Mouse (Mus musculus) lung, embryonic 15.5 days (tissue): ENCODE measurements around the gene Chrna10. TPM values are rescaled to one million over a fixed set of nuclear protein-coding genes. Genes with fewer than 3 reads are reported as not detected.

Experiments used
- ATAC-seq: fragments of 200-750 bp; cut with Nextera tagmentation; 2 replicates; pipeline ENCODE4 v1.8.0; 2017; ENCODE audit warnings: moderate number of reproducible peaks, borderline replicate concordance; ENCODE audit not compliant: low FRiP score, low TSS enrichment; ENCODE audit errors: extremely low read depth
- H3K27ac ChIP-seq: fragments of 300-500 bp; sonication (generic); 2 replicates; pipeline ENCODE4 v1.5.1; 2015; ENCODE audit warnings: moderate library complexity, mild to moderate bottlenecking, inconsistent platforms
- H3K27me3 ChIP-seq: fragments of 300-500 bp; sonication (generic); 2 replicates; pipeline ENCODE4 v1.6.1; 2015; ENCODE audit warnings: inconsistent platforms
- H3K36me3 ChIP-seq: fragments of 300-500 bp; sonication (generic); 2 replicates; pipeline ENCODE4 v1.6.1; 2015; ENCODE audit warnings: inconsistent platforms
- H3K4me1 ChIP-seq: fragments of 300-500 bp; sonication (generic); 2 replicates; pipeline ENCODE4 v1.6.1; 2015; ENCODE audit warnings: inconsistent platforms
- H3K4me2 ChIP-seq: fragments of 300-500 bp; sonication (generic); 2 replicates; pipeline ENCODE4 v1.6.1; 2015; ENCODE audit warnings: inconsistent platforms, mild to moderate bottlenecking, moderate library complexity
- H3K4me3 ChIP-seq: fragments of 300-500 bp; sonication (generic); 2 replicates; pipeline ENCODE4 v1.5.1; 2015; ENCODE audit warnings: mild to moderate bottlenecking, inconsistent platforms
- H3K9ac ChIP-seq: fragments of 300-500 bp; sonication (generic); 2 replicates; pipeline ENCODE4 v1.6.1; 2015; ENCODE audit warnings: inconsistent platforms
- H3K9me3 ChIP-seq: fragments of 300-500 bp; sonication (generic); 2 replicates; pipeline ENCODE4 v1.6.1; 2016; ENCODE audit warnings: inconsistent platforms
- WGBS: fragments of 180-500 bp; shearing (Covaris S2); methylation state at CpG from one replicate; pipeline ENCODE4 v1.1.7; 2015; 5-methylcytosine and 5-hydroxymethylcytosine counted together
- polyA plus RNA-seq: library from polyadenylated mRNA; unstranded; fragments of >200 nt; fragmentation: Nextera tagmentation; extraction: Ambion mirVana; gene quantifications from 2 replicates; pipeline ENCODE4 v1.2.1, GENCODE M21; 2015

Chrna10 gene
- 0.16 TPM in 1 of 2 replicates, not detected in the other for polyA plus RNA-seq

DNA sequence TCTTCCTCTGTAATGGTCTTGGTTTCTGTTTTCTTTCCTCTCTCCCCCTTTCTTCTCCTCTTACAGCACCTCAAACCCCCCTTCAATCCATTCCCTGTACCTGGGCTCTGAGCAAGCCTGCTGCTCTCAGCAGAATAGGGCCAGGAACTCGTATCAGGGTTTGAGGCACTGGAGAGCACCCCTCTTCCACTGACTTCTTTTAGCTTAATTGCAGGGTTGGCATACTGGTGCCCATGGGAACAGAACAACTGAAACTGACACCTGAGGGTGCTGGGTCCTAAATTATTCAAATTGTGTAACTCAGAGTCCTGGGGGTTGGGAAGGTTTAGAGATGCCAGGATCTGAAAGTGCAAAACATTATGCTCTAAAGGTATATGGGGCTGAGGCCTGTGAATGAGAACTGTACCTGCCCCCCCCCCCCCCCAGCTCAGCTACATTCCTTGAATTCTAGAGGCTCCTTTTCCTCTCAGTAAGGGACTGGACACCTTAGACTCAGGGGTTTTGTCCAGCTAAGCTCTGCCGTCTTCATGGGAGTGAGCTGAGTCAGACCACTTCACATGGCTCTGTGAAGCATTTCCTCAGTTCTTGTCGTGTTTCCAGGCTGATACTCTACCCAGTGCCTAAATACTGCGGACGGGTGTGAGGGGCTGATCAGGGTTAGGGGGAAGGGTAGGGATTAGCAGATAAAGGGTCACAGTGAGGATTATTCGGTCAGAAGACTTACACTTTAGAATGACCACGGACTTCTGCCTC, at the start of gene Chrna10:
Gene Chrna10 (minus strand): TSS at position 250 of the 753 bp plus-strand sequence.
- H3K27me3 ChIP-seq, result no peaks in the 10 kb centered on the region
- H3K9ac ChIP-seq, result no peak within 1 kb of the TSS
- peaks cover 34% of the 10 kb centered on the region for H3K36me3 ChIP-seq
- ATAC-seq, result no peak
- no peak within 1 kb of the TSS for H3K4me2 ChIP-seq
- no peak within 1 kb of the TSS for H3K27ac ChIP-seq
- H3K9me3 ChIP-seq, result no peaks in the 10 kb centered on the region
- WGBS, result 31% methylated on average over 7 of the region's 7 CpGs
- H3K4me3 ChIP-seq, result no peak within 1 kb of the TSS
- H3K4me1 ChIP-seq, result no peaks in the 10 kb centered on the region

DNA sequence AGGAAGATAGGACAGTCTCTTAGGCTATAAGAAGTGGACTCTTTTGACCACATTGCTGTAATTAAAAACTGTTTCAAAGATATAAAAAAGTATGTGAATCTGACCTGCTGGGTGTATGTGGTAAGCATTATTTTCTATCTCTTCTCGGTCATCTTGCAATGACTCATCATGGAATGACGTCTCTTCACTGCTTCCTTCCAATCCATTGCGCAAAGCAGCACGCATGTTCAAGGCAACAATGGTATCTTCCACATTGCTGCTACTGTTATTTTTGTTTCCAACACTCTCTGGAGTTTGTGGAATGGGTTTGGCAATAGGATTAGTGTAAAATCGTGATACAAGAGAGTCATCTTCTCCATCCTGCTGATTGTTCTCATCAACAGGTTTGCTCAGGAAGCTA, 37.1 kb upstream of the Chrna10 start:
- peaks cover 62% of the 10 kb centered on the region for H3K36me3 ChIP-seq

DNA sequence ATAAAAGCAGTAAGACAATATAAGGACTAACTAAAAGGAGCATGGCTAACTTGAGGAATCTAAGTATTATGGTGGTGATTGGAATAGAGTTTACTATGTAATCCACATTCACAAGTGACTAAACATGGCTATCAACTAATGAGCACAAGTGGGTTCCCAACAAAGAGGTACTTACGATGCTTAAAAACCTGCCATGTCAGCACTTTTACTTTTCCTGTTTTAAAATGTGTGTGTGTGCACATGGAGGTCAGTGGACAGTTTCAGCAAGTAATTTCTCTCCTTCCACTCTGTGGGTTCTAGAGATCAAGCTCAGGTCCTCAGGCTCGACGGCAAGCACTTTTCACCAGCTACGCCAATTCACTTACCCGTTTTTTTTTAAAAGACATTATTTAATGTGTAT, 21.3 kb upstream of the Chrna10 start:
- no peak for ATAC-seq
- Histone ChIP-seq H3K4me1 (no peaks in the 10 kb centered on the region), H3K36me3 (peaks cover 73% of the 10 kb centered on the region), H3K4me3 (no peak overlapping the region), H3K9me3 (no peaks in the 10 kb centered on the region), H3K27me3 (no peaks in the 10 kb centered on the region), H3K27ac (no peak overlapping the region), H3K4me2 (no peak overlapping the region), H3K9ac (no peak overlapping the region)
- over 99% methylated on average over 5 of the region's 5 CpGs for WGBS

More for the DNA sequence above, 37.1 kb upstream of the Chrna10 start:
- 88% methylated on average over 5 of the region's 5 CpGs for WGBS
- no peaks in the 10 kb centered on the region for H3K9me3 ChIP-seq
- no peak for ATAC-seq
- H3K4me2 ChIP-seq, result no peak overlapping the region
- H3K4me1 ChIP-seq, result no peaks in the 10 kb centered on the region
- no peak overlapping the region for H3K4me3 ChIP-seq
- H3K27ac ChIP-seq, result no peak overlapping the region
- no peak overlapping the region for H3K9ac ChIP-seq
- no peaks in the 10 kb centered on the region for H3K27me3 ChIP-seq

DNA sequence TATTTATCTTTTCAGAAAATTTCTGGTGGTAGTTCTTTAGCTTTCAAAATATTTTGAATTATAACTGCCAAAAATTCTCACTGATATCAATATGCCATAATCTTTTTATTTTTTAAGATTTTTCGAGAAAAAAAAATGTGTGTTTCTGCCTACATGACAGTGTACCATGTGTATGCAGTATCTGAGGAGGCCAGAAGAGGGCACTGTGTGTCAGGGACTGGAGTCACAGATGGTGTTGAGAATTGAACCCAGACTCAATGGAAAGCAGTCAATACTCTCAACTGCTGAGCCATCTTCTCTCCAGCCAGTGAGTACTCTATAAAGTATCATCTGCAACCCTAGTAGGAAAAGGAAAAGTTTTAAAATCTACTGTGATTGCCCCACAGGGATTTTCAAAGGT, 20.8 kb upstream of the Chrna10 start:
- H3K4me3 ChIP-seq, result no peak overlapping the region
- peaks cover 75% of the 10 kb centered on the region for H3K36me3 ChIP-seq
- no peak overlapping the region for H3K9ac ChIP-seq
- H3K4me1 ChIP-seq, result no peaks in the 10 kb centered on the region
- no peak overlapping the region for H3K4me2 ChIP-seq
- 89% methylated on average over 1 of the region's 1 CpGs for WGBS
- no peaks in the 10 kb centered on the region for H3K9me3 ChIP-seq
- H3K27ac ChIP-seq, result no peak overlapping the region
- ATAC-seq, result no peak
- no peaks in the 10 kb centered on the region for H3K27me3 ChIP-seq

DNA sequence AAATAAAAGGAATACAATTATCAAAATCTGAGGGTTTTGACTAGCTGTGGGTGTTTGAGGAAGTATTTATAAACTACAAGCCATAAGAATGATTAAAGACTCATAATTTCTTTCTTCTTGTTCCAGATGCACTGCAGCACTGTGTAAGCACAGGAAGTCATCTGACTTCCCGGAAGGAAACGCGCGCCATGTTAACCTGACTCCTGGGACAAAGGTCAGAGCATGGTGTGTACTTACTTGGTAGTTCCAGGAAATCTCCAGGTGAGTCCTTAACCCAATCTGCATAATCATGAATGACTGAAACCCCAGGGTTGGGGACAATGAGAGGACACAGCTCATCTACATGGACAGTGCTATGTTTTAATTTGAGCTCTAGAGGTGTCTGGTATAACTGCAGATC, 15.8 kb upstream of the Chrna10 start:
- 54% methylated on average over 4 of the region's 4 CpGs for WGBS
- no peak for ATAC-seq

DNA sequence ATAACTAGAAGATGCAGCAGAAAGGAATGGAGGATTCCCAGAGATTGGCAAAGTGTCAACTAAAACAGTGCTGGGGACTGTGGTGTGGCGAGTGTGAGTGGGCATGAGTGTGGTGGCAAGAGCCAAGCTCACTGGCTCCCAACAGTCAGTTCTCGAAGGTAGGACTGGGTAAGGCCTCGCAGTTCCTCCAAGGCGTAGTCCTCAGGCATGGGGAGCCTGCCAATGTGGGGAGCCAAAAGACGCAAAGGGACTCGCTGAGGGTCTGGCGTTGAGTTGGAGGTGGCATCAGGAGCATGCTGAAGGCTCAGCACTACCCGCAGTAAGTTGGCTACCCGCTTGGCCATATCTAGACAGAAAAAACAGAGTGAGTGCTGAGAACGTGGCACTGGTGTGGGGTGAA, 3.7 kb upstream of the Chrna10 start:
- Histone ChIP-seq H3K4me2 (no peak overlapping the region), H3K27ac (no peak overlapping the region), H3K9ac (no peak overlapping the region), H3K4me3 (no peak overlapping the region), H3K4me1 (no peaks in the 10 kb centered on the region), H3K9me3 (no peaks in the 10 kb centered on the region), H3K36me3 (peaks cover 69% of the 10 kb centered on the region), H3K27me3 (no peaks in the 10 kb centered on the region)
- 93% methylated on average over 10 of the region's 10 CpGs for WGBS
- ATAC-seq, result no peak

More for the DNA sequence above, 15.8 kb upstream of the Chrna10 start:
- Histone ChIP-seq H3K4me1 (no peaks in the 10 kb centered on the region), H3K4me3 (no peak overlapping the region), H3K9me3 (no peaks in the 10 kb centered on the region), H3K4me2 (no peak overlapping the region), H3K36me3 (peaks cover 83% of the 10 kb centered on the region), H3K27me3 (no peaks in the 10 kb centered on the region), H3K27ac (no peak overlapping the region), H3K9ac (no peak overlapping the region)

DNA sequence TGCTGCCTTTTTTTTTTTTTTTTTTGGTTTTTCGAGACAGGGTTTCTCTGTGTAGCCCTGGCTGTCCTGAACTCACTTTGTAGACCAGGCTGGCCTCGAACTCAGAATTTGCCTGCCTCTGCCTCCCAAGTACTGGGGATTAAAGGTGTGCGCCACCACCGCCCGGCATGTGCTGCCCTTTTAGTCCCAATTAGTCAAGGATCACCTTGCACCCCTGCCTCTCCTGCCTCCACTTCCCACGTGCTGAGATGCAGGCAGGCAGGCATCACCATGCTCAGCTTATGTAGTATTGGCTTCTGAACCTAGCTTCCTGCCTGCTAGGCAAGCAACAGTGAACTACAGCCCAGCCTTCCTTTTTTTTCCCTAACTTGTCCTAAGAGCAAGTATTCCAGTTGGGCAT, 754 bp upstream of the Chrna10 start:
- Histone ChIP-seq H3K4me1 (no peaks in the 10 kb centered on the region), H3K27me3 (no peaks in the 10 kb centered on the region), H3K9ac (no peak overlapping the region), H3K27ac (no peak overlapping the region), H3K36me3 (peaks cover 39% of the 10 kb centered on the region), H3K4me3 (no peak overlapping the region), H3K4me2 (no peak overlapping the region), H3K9me3 (no peaks in the 10 kb centered on the region)
- WGBS, result 63% methylated on average over 6 of the region's 6 CpGs
- no peak for ATAC-seq

DNA sequence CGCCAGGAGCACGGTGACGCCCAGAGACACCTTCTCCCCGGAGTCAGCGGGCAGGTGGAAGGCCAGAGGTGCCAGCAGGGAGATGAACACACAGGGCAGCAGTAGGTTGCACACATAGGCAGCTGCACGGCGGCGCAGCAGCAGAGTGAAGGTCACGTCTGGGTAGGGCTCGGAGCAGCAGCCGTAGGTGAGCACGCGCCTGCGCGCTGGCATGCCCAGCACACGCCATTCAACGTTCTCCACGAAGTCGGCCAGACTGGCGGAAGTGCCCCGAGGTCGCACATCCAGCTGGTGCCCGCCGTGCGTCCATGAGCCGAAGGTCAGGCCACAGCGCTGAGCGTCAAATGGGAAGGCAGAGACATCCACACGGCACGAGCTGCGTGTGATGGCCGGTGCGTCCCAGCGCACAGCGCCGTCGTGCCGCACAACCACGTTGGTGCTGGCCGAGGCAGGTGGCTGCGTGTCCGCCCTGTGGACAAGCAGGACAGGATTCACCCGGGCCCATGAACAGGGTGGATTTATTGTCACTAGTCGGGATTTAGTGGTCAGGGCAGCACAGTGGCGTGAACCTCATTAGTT, 3.4 kb downstream of the Chrna10 start:
- Histone ChIP-seq H3K27me3 (no peaks in the 10 kb centered on the region), H3K36me3 (no peaks in the 10 kb centered on the region; the same call in 1 of the 2 replicates), H3K27ac (no peak overlapping the region), H3K4me3 (no peak overlapping the region), H3K4me2 (no peak overlapping the region), H3K9me3 (no peaks in the 10 kb centered on the region), H3K4me1 (no peaks in the 10 kb centered on the region), H3K9ac (no peak overlapping the region)
- ATAC-seq, result no peak
- 65% methylated on average over 45 of the region's 45 CpGs for WGBS

DNA sequence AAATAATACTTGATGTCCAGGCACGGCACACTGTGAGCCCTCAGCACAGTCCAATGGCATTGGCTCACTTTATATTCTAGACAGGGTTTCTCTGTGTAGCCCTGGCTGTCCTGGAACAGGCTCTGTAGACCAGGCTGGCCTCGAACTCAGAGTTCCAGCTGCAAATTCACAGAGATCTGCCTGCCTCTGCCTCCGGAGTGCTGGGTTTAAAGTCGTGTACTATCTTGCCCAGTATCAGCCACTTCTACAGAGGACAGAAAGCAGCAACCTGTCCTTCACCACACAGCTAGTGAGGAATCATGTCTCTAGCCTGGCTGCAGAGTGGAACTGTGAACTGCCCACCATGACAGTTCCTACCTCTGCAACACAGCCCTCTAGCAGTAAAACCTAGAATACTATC, 6.9 kb downstream of the Chrna10 start:
- Histone ChIP-seq H3K9ac (no peak overlapping the region), H3K27ac (no peak overlapping the region), H3K4me1 (peaks cover 9% of the 10 kb centered on the region), H3K27me3 (no peaks in the 10 kb centered on the region), H3K4me3 (no peak overlapping the region), H3K9me3 (no peaks in the 10 kb centered on the region), H3K36me3 (no peaks in the 10 kb centered on the region), H3K4me2 (no peak overlapping the region)
- WGBS, result 78% methylated on average over 4 of the region's 4 CpGs
- no peak for ATAC-seq

DNA sequence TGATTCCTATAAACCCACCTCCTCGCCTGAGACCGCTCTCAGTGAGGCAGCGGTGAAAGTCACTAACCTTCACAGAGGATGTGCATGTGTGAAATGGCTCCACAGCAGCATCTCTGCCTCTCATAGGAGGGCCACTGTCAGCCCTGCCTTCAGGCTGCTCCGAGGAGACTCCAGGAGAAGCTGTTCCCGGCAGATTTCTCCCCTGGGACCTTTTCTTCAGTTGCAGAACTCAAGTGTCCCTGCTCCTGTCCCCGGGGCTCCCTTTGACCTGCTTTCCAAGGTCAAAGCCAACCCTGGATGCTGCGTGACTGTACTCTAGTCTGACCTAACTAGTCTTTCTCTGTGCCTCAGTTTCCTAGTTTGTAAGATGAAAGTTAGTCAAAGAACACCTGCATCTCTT, 7.5 kb downstream of the Chrna10 start, which contains the start of gene Art5:
Gene Art5 (minus strand): TSS at position 319 of the 400 bp plus-strand sequence.
- no peak within 1 kb of the TSS for H3K27ac ChIP-seq
- no peak within 1 kb of the TSS for H3K4me3 ChIP-seq
- peaks cover 9% of the 10 kb centered on the region for H3K4me1 ChIP-seq
- H3K9ac ChIP-seq, result no peak within 1 kb of the TSS
- no peaks in the 10 kb centered on the region for H3K36me3 ChIP-seq
- WGBS, result 69% methylated on average over 7 of the region's 7 CpGs
- ATAC-seq, result no peak
- H3K9me3 ChIP-seq, result no peaks in the 10 kb centered on the region
- H3K4me2 ChIP-seq, result no peak within 1 kb of the TSS
- no peaks in the 10 kb centered on the region for H3K27me3 ChIP-seq

DNA sequence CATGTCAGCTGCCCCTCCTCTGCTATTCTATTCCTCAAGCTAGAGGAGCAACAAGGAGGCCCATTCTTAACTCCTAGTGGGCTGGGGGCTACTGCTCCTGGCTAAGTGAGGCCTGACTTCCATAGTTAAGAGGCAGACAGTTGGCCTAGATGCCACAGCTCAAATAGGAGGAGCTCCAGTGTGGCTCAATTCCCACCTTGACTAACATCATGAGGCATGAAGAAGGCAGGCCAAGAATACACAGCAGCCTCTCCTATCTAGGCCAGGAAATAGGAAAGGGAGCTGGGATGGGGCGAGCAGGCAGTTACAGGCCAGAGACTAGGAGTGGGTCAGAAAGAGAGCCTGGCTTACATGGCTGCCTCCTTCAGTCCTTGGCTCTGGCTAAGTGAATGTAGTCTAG, 8.4 kb downstream of the Chrna10 start:
- Histone ChIP-seq H3K27ac (no peak overlapping the region), H3K36me3 (no peaks in the 10 kb centered on the region), H3K4me3 (no peak overlapping the region), H3K27me3 (no peaks in the 10 kb centered on the region), H3K9ac (no peak overlapping the region), H3K4me1 (peaks cover 9% of the 10 kb centered on the region), H3K4me2 (no peak overlapping the region), H3K9me3 (no peaks in the 10 kb centered on the region)
- WGBS, result 83% methylated on average over 1 of the region's 1 CpGs
- ATAC-seq, result no peak

DNA sequence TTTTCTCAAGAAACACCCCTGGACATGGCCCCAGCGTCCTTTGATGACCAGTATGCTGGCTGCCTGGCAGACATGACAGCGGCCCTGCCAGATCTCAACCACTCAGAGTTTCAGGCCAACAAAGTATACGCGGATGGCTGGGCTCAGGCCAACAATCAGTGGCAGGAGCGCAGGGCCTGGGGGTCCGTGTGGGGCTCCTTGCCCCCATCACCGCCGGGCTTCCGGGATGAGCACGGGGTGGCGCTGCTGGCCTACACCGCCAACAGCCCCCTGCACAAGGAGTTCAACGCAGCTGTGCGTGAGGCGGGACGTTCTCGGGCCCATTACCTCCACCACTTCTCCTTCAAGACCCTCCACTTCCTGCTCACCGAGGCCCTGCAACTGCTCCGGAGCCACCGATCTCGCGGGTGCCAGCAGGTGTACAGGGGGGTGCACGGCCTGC, 9.9 kb downstream of the Chrna10 start:
- Histone ChIP-seq H3K4me1 (peaks cover 9% of the 10 kb centered on the region), H3K36me3 (no peaks in the 10 kb centered on the region), H3K4me2 (peak overlapping the region; percentile 72), H3K9me3 (no peaks in the 10 kb centered on the region), H3K4me3 (peak overlapping the region; percentile 30), H3K27ac (no peak overlapping the region), H3K9ac (peak overlapping the region; percentile 23; the same call in 1 of the 2 replicates), H3K27me3 (no peaks in the 10 kb centered on the region)
- WGBS, result 11% methylated on average over 23 of the region's 23 CpGs
- ATAC-seq, result peak; percentile 29; the same call in 1 of the 2 replicates
